Mouse (Mus musculus): ENCODE results near the gene A630076J17Rik.

GRCm38 (mm10) chr3:107256724-107257123 lies 26.3 kb downstream of the A630076J17Rik start:
- no peak for TF ChIP-seq CTCF (IDR thresholded peaks at IDR 0.05)
- TF ChIP-seq EP300 (IDR thresholded peaks at IDR 0.05), result no peak
